ENCODE assay signal across 8 mouse cellular contexts in genomic region chr3:154331506-154332212, GRCm38 (mm10). TPM values are rescaled to one million over a fixed set of nuclear protein-coding genes. Genes with fewer than 3 reads are reported as not detected.
DNase-seq lines count a peak whose midpoint lies in the region; ATAC-seq and TF ChIP-seq lines count a peak whose summit lies in the region.
"Had no signal": no experiment of that assay in that cellular context is flagged by ENCODE, and none has a peak within 500 bp of the region (broad histone marks: within the 10 kb centered on the region; RNA-seq: fewer than 3 reads in every experiment).

No protein-coding gene starts in this region.

- peak; percentile 55 for DNase-seq in Muller cell, postnatal 12 days (ENCODE audit: inconsistent ontology term)
- no peak for DNase-seq in heart, postnatal 0 days (ENCODE audit: low spot score)
- DNase-seq in left cerebral cortex, postnatal 10 days (ENCODE audit: extremely low spot score in 1 of 2, low spot score in 2 of 2): no peak
- no peak for DNase-seq in layer of hippocampus, postnatal 25 days (ENCODE audit: extremely low spot score in 1 of 2, low spot score in 1 of 2)
- DNase-seq in right cerebral cortex, adult 2 months (ENCODE audit: low spot score in 2 of 2): no peak
- DNase-seq: right cerebral cortex, postnatal 4 days had no signal

- H3K9me3 ChIP-seq in heart, postnatal 0 days (replicated peaks; ENCODE audit: control insufficient read depth, low read length): no peaks in the 10 kb centered on the region
- H3K9me3 ChIP-seq in liver, embryonic 16.5 days (replicated peaks; ENCODE audit: control insufficient read depth, low read length): no peaks in the 10 kb centered on the region

- H3K4me1 ChIP-seq in brown adipose tissue, adult 24 weeks (ENCODE audit: control insufficient read depth, insufficient read depth, insufficient read length, low read length): no peaks in the 10 kb centered on the region
- peaks cover 18% of the 10 kb centered on the region; the same call in 1 of the 2 replicates for H3K4me1 ChIP-seq in heart, postnatal 0 days (ENCODE audit: control insufficient read depth, insufficient read depth)
- H3K4me1 ChIP-seq in liver, embryonic 16.5 days (ENCODE audit: control insufficient read depth, low read depth, low read length): no peaks in the 10 kb centered on the region; the same call in 1 of the 2 replicates

- no peak for TF ChIP-seq EP300 in heart, postnatal 0 days (IDR thresholded peaks at IDR 0.05; ENCODE audit: low read depth)

- WGBS in heart, postnatal 0 days: 1% methylated on average over 21 of the region's 21 CpGs
- 2% methylated on average over 21 of the region's 21 CpGs for whole genome bisulfite sequencing in liver, embryonic 16.5 days (ENCODE audit: insufficient replicate concordance)

- H3K27me3 ChIP-seq in heart, postnatal 0 days (ENCODE audit: control insufficient read depth, insufficient read depth, low read length): peaks cover 95% of the 10 kb centered on the region
- peaks cover 91% of the 10 kb centered on the region for H3K27me3 ChIP-seq in liver, embryonic 16.5 days (ENCODE audit: control insufficient read depth, insufficient read depth, low read depth, low read length)

- H3K4me2 ChIP-seq in heart, postnatal 0 days (ENCODE audit: low read depth, low read length): peak overlapping the region; percentile 56
- peak overlapping the region; percentile 24; the same call in 1 of the 2 replicates for H3K4me2 ChIP-seq in liver, embryonic 16.5 days (ENCODE audit: low read depth, low read length)

- H3K9ac ChIP-seq in heart, postnatal 0 days (replicated peaks; ENCODE audit: low read depth, low read length): no peak overlapping the region
- no peak overlapping the region for H3K9ac ChIP-seq in liver, embryonic 16.5 days (ENCODE audit: low read depth, low read length)

- no peaks in the 10 kb centered on the region for H3K36me3 ChIP-seq in heart, postnatal 0 days (replicated peaks; ENCODE audit: control insufficient read depth, insufficient read depth, low read length)
- H3K36me3 ChIP-seq in liver, embryonic 16.5 days (ENCODE audit: control insufficient read depth, insufficient read depth): no peaks in the 10 kb centered on the region

- intact Hi-C loops in left cerebral cortex, postnatal 10 days (cut with DNase I): loop anchor here (2.0 kb wide), 1 partner anchor 237 kb away; no protein-coding TSS in a partner anchor

- ATAC-seq in heart, postnatal 0 days (ENCODE audit: insufficient read depth, low read depth): no peak
- ATAC-seq in liver, embryonic 16.5 days (ENCODE audit: low read depth): no peak

- H3K4me3 ChIP-seq in brown adipose tissue, adult 24 weeks (ENCODE audit: insufficient read depth, low read depth, low read length): peak overlapping the region; percentile 49
- peak overlapping the region; percentile 42 for H3K4me3 ChIP-seq in heart, postnatal 0 days (ENCODE audit: low read depth, low read length)
- H3K4me3 ChIP-seq in liver, embryonic 16.5 days (ENCODE audit: low read depth, low read length): peak overlapping the region; percentile 28

- H3K27ac ChIP-seq in brown adipose tissue, adult 24 weeks (replicated peaks; ENCODE audit: low read depth, low read length): peak overlapping the region; percentile 67
- no peak overlapping the region for H3K27ac ChIP-seq in heart, postnatal 0 days (ENCODE audit: low read depth)
- H3K27ac ChIP-seq in liver, embryonic 16.5 days (ENCODE audit: low read length): no peak overlapping the region

- no peak for TF ChIP-seq CTCF in heart, postnatal 0 days (IDR thresholded peaks at IDR 0.05; ENCODE audit: low read depth)

RNA-seq across cellular contexts. Expression of gene Lhx8, which starts 1.2 kb away (rescaled TPM):
- polyA plus RNA-seq in brown adipose tissue, adult 24 weeks (2012; ENCODE audit: insufficient read depth, insufficient read length, missing spikeins): 1.5 and 2.8 TPM in 2 replicates
- total RNA-seq in heart, postnatal 0 days (2014; rRNA removed; ENCODE audit: low replicate concordance): not detected in 2 replicates
- 0.15 TPM in 1 of 2 replicates, not detected in the other for polyA plus RNA-seq in heart, postnatal 0 days (2015; fragmentation: Nextera tagmentation; extraction: Ambion mirVana)
- polyA plus RNA-seq in liver, embryonic 16.5 days (2015; fragmentation: Nextera tagmentation; extraction: Ambion mirVana): not detected in 2 replicates
- 1 to 10 TPM in 1 of 2 experiments, under 1 TPM in 1; 0.81 to 1.7 TPM for total RNA-seq in left cerebral cortex, postnatal 10 days (2021)
- total RNA-seq in layer of hippocampus, postnatal 25 days (2021): not detected
